Mouse (Mus musculus): ENCODE data around the gene Ptgis. TPM values are rescaled to one million over a fixed set of nuclear protein-coding genes. Genes with fewer than 3 reads are reported as not detected.

Gene Ptgis
- polyA plus RNA-seq, 1 experiment from 2014 or later, result 5.6 TPM

DNA sequence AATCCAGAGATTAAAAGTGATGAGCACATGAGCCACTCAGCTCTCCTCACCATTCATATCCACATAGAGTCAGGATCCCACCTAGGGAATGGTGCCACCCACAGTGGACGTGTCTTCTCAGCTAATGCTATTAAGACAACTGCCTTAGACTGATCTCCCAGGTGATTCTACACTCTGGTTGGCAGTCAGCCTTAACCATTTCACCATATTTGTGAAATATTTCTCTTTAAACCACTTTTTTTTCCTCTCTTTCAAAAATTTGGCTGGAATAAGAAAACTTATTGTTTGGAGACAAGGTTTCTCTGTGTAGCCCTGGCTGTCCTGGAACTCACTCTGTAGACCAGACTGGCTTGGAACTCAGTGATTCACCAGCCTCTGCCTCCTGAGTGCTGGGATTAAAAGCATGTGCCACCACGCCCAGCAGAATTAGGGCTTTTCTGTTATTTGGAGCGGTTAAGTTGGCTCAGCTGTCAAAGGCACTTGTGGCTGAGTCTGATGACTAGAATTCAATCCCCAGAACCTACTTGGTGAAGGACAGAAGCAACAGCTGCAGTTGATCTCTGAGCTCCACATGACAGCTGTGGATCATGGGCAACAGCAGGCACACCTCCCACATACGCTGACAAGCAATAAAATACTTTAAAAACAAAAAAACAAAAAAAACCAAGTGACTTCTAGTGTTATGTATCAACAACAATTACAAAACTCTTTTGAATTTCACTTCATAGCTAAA is 3.6 kb upstream of the Ptgis start:
- no peak overlapping the region for H3K4me2 ChIP-seq

DNA sequence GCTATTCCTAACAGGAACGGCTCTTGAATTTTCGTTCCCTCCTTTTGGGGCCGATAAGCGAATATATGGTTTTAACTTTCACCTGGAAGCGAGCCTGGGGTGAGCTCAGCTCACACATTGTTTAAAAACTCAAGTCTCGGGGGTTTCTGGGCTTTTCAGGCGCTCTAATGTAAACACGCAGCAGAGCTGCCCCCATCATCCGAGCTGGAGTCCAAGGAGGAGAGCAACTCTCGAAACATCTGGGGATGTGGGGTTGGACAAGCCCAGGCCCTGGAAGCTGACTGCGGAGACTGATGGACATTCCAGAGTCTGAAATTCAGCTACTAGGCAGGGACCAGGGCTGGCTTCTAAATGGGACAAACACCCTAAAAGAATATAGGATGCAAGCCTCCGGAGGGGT is 1.1 kb downstream of the Ptgis start:
- H3K9me3 ChIP-seq (replicated peaks), result no peaks in the 10 kb centered on the region
- H3K4me1 ChIP-seq, result peaks cover 10% of the 10 kb centered on the region
- H3K9ac ChIP-seq (replicated peaks), result no peak overlapping the region
- ATAC-seq (ENCODE audit: low FRiP score), result no peak
- WGBS, result 34% methylated on average over 12 of the region's 12 CpGs
- no peaks in the 10 kb centered on the region for H3K36me3 ChIP-seq
- peak overlapping the region; percentile 41; the same call in 1 of the 2 replicates for H3K4me3 ChIP-seq (replicated peaks)
- H3K27ac ChIP-seq (replicated peaks), result no peak overlapping the region
- H3K4me2 ChIP-seq, result peak overlapping the region; percentile 84; the same call in 1 of the 2 replicates
- H3K27me3 ChIP-seq (replicated peaks), result peaks cover 19% of the 10 kb centered on the region

More for the DNA sequence above, 3.6 kb upstream of the Ptgis start:
- Histone ChIP-seq H3K36me3 (no peaks in the 10 kb centered on the region), H3K27me3 (replicated peaks) (peaks cover 12% of the 10 kb centered on the region), H3K9ac (replicated peaks) (no peak overlapping the region), H3K27ac (replicated peaks) (no peak overlapping the region), H3K4me1 (peaks cover 10% of the 10 kb centered on the region), H3K9me3 (replicated peaks) (no peaks in the 10 kb centered on the region), H3K4me3 (replicated peaks) (no peak overlapping the region)
- no peak for ATAC-seq (ENCODE audit: low FRiP score)
- WGBS, result 95% methylated on average over 4 of the region's 4 CpGs

DNA sequence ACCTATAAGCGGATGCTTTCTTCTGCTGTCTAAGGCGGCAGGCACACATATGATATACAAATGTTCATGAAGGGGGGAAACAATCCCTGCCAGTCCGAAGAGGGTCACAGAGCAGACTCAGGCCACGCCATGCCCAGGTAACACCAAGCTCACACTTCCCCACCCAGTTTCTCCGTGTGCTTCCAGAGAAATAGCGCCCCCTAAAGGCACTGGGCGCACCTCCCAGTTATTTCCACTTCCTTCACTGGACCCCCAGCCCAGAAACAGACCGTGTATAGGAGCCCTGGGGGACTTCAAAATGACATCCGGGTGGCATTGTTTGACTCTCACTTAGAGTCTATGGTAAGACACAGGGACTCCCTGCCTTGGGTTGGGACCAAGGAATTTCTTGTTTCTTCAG is 3.2 kb downstream of the Ptgis start:
- Histone ChIP-seq H3K27ac (replicated peaks) (no peak overlapping the region), H3K36me3 (no peaks in the 10 kb centered on the region), H3K9ac (replicated peaks) (no peak overlapping the region), H3K4me1 (peaks cover 12% of the 10 kb centered on the region), H3K9me3 (replicated peaks) (no peaks in the 10 kb centered on the region), H3K27me3 (replicated peaks) (peaks cover 19% of the 10 kb centered on the region), H3K4me3 (replicated peaks) (no peak overlapping the region), H3K4me2 (no peak overlapping the region)
- no peak for ATAC-seq (ENCODE audit: low FRiP score)
- WGBS, result 88% methylated on average over 9 of the region's 9 CpGs

DNA sequence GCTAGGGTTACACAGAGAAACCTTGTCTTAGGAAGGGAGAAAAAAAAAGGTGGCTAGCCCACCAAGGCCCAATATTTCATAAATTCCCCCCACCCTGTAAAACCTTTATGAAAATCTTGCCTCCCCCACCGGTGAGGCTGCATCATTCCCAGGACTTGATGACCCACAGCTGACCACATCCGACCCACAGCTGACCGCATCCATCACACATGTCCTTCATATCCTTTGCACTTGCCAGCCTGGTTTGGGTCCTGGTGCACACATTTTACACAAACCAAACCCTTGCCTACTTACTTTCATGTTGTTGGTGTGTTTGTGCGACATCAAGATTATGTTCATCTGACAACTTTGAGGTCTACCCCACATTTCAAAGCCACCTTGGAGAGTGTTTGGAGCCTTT is 4.2 kb downstream of the Ptgis start:
- Histone ChIP-seq H3K27ac (replicated peaks) (no peak overlapping the region), H3K27me3 (replicated peaks) (peaks cover 19% of the 10 kb centered on the region), H3K4me1 (peaks cover 15% of the 10 kb centered on the region), H3K4me2 (no peak overlapping the region), H3K4me3 (replicated peaks) (no peak overlapping the region), H3K36me3 (no peaks in the 10 kb centered on the region), H3K9ac (replicated peaks) (no peak overlapping the region), H3K9me3 (replicated peaks) (no peaks in the 10 kb centered on the region)
- no peak for ATAC-seq (ENCODE audit: low FRiP score)
- 96% methylated on average over 4 of the region's 4 CpGs for WGBS

DNA sequence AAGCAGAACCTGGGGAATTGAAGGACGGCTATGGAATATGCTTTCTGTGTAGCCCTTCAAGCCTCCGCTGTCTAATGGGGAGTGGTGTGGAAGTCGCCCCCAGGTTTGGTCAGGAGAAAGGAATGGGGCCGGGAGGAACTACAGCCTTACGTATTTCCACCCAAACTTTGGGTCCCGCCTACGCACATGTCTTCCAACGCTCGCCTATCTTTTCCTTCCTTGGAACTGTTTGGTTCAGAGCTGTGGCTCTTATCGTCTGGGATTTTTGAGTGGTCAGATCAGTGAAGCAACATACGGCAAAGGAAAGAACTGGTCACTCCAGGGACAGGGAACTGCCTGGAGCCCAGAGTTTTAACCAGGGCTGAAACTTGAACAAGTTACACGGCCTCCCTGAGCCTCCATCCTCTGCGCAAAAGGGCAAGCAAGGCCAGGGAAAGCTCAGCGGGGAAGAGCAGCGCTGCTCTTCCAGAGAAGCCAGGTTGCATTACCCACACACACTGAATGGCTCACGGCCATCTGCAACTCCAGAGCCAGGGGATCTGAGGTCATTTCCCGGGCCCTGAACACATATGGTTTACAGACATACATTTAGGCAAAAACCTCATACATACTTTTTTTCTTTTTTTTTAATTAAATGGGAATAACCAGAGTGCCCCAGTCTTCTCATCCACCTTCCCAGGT is 4.9 kb downstream of the Ptgis start:
- Histone ChIP-seq H3K36me3 (no peaks in the 10 kb centered on the region), H3K4me1 (peaks cover 13% of the 10 kb centered on the region), H3K9ac (replicated peaks) (no peak overlapping the region), H3K27me3 (replicated peaks) (peaks cover 19% of the 10 kb centered on the region), H3K4me3 (replicated peaks) (no peak overlapping the region), H3K27ac (replicated peaks) (no peak overlapping the region), H3K9me3 (replicated peaks) (no peaks in the 10 kb centered on the region), H3K4me2 (no peak overlapping the region)
- ATAC-seq (ENCODE audit: low FRiP score), result no peak
- 75% methylated on average over 17 of the region's 17 CpGs for WGBS

DNA sequence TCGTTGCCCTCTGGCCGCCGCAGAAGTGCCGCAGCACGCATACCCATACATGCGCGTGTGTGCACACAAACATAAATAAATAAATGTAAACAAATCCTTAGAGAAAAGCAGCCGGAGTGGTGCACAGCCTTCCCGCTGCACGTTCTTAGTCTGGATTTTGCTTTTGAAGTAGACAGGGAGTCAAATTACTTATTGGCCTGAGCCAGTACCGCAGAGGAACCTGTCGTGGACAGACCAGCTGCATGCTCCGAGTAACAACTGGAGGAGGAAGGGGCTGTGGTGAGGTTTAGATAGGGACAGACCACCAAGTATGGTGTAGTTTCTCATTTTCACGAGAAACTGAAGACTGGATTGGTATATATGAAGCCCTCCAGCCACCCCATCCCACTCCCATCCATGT is 6.6 kb downstream of the Ptgis start:
- WGBS, result 54% methylated on average over 14 of the region's 14 CpGs
- no peaks in the 10 kb centered on the region for H3K9me3 ChIP-seq (replicated peaks)
- no peak overlapping the region for H3K4me2 ChIP-seq
- peaks cover 5% of the 10 kb centered on the region for H3K27me3 ChIP-seq (replicated peaks)
- no peak overlapping the region for H3K9ac ChIP-seq (replicated peaks)
- H3K27ac ChIP-seq (replicated peaks), result no peak overlapping the region
- H3K36me3 ChIP-seq, result no peaks in the 10 kb centered on the region
- ATAC-seq (ENCODE audit: low FRiP score), result no peak
- H3K4me3 ChIP-seq (replicated peaks), result no peak overlapping the region
- 0 out of 2 replicates have a peak, but pooled peaks cover 5% of the 10 kb centered on the region for H3K4me1 ChIP-seq

DNA sequence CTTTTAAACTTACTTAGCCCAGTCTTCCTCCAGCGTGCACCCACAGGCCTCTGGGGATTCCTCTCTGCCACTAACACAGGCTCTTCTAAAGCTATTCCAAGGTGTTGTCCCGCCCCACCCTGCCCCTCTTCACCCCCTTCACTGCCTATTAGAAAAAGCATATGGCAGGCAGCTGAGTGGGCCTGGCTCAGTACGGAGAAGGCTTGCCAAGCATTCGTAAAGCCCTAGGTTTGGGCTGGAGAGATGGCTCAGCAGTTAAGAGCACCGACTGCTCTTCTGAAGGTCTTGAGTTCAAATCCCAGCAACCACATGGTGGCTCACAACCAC is 7.4 kb downstream of the Ptgis start:
- 79% methylated on average over 5 of the region's 5 CpGs for WGBS
- no peak for ATAC-seq (ENCODE audit: low FRiP score)
- H3K4me1 ChIP-seq, result 0 out of 2 replicates have a peak, but pooled peaks cover 5% of the 10 kb centered on the region
- H3K4me2 ChIP-seq, result no peak overlapping the region
- H3K9me3 ChIP-seq (replicated peaks), result no peaks in the 10 kb centered on the region
- H3K36me3 ChIP-seq, result no peaks in the 10 kb centered on the region
- H3K27me3 ChIP-seq (replicated peaks), result no peaks in the 10 kb centered on the region
- no peak overlapping the region for H3K9ac ChIP-seq (replicated peaks)
- no peak overlapping the region for H3K27ac ChIP-seq (replicated peaks)
- no peak overlapping the region for H3K4me3 ChIP-seq (replicated peaks)

DNA sequence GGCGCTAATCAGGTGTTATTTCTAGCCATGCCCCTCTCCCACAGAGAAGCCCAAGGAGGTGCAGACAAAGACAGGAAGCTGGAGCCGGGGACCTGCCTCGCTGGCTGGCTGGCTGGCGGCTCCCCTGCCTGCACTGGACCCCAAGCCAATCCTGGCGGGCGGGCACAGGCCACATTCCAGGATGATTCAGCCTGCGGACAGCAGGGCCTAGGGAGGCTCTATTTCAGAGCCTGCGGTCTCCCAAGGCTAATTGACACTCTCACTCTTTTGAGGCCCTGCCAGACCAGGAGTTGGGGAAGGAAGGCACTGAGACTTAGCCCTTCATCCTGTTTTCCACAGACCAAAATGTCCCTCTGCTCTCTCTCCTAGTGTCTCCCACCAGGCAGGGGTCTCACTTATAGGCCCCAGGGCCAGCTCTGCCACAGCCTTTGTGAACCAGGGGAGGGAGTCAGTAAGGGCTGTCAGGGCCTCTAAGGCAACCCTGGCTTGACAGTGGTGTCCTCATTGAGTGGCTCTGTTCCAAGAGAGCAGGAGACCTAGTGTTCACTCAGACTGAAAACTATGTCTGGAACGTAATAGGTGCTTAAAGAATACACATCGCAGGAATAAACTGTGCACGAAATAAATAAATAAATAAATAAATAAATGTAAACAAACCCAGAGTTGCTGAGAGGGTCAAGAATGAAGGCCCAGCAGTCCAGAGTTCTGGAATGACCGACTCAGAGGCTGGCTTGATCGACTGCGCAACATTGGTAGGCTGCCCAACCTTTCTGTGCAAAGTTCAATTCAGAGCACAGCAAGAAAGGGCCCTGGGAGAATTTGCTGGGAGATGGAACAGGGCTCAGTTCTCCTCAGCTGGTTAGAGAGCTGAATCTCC is 8.0 kb downstream of the Ptgis start:
- no peaks in the 10 kb centered on the region for H3K9me3 ChIP-seq (replicated peaks)

DNA sequence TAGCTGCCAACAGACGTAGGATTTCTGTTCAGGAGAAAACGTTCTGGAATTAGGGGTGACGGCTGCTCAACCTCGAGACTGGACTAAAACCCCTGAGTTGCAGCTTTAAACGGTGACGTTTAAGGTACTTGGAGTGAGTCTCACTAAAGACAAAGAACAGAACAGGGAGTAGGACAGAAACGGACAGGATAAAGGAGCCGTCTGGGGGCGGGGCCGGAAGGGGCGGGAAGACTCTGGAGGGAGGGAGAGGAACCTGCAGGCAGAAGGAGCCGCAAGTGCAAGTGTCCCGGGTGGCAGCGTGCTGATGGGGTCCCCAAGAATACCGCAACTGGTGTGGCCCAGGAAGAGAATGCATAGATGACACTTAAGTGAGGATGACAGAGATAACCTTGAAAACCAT is 9.8 kb downstream of the Ptgis start:
- Histone ChIP-seq H3K9ac (replicated peaks) (no peak overlapping the region), H3K27ac (replicated peaks) (no peak overlapping the region), H3K27me3 (replicated peaks) (no peaks in the 10 kb centered on the region), H3K4me1 (0 out of 2 replicates have a peak, but pooled peaks cover 5% of the 10 kb centered on the region), H3K9me3 (replicated peaks) (no peaks in the 10 kb centered on the region), H3K36me3 (no peaks in the 10 kb centered on the region), H3K4me3 (replicated peaks) (no peak overlapping the region), H3K4me2 (0 out of 2 replicates have a peak overlapping the region, but pooled peaks have one; percentile 5)
- 8% methylated on average over 15 of the region's 15 CpGs for WGBS
- no peak for ATAC-seq (ENCODE audit: low FRiP score)

More for the DNA sequence above, 8.0 kb downstream of the Ptgis start:
- H3K4me1 ChIP-seq, result 0 out of 2 replicates have a peak, but pooled peaks cover 5% of the 10 kb centered on the region
- H3K9ac ChIP-seq (replicated peaks), result no peak overlapping the region
- no peak for ATAC-seq (ENCODE audit: low FRiP score)
- no peaks in the 10 kb centered on the region for H3K36me3 ChIP-seq
- no peaks in the 10 kb centered on the region for H3K27me3 ChIP-seq (replicated peaks)
- no peak overlapping the region for H3K4me3 ChIP-seq (replicated peaks)
- WGBS, result 51% methylated on average over 14 of the region's 14 CpGs
- no peak overlapping the region for H3K4me2 ChIP-seq
- 0 out of 2 replicates have a peak overlapping the region, but pooled peaks have one; percentile 33 for H3K27ac ChIP-seq (replicated peaks)

DNA sequence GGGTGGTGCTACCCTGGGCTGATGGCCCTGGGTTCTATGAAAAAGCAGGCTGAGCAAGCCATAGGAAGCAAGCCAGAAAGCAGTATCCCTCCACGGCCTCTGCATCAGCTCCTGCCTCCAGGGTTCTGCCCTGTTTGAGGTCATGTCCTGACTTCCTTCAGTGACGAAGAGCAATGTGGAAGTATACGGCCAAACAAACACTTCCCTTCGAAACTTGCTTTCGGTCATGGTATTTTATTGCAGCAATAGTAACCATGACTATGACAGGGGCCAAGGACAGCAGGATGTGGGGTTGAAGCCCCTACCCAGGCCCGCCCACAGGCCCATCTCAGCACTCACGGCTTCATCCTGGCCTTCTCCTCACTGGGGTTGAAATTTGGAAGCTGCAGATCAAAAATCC is 15.5 kb downstream of the Ptgis start:
- Histone ChIP-seq H3K27me3 (replicated peaks) (no peaks in the 10 kb centered on the region), H3K4me1 (no peaks in the 10 kb centered on the region), H3K36me3 (no peaks in the 10 kb centered on the region), H3K4me2 (no peak overlapping the region), H3K27ac (replicated peaks) (no peak overlapping the region), H3K9ac (replicated peaks) (no peak overlapping the region), H3K4me3 (replicated peaks) (no peak overlapping the region), H3K9me3 (replicated peaks) (no peaks in the 10 kb centered on the region)
- ATAC-seq (ENCODE audit: low FRiP score), result no peak
- 83% methylated on average over 7 of the region's 7 CpGs for WGBS

DNA sequence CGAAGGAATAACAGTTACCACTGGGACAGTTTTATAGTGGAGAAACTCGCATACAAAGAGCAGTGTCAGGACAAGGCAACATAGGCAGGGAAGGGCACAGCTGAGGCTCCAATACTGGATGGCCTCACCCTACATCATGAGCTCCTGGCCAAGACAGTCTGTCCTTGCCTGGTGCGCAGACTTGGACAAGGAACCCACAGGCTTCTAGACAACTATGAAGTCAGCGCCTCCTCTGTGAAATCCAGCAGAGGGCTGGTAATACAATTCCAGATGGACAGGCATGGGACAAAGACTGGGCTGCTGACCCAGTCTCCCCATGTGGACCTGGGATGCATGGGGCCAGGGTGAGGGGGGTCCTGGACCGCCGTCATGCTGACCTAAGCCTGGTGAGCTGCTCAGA is 16.2 kb downstream of the Ptgis start:
- no peaks in the 10 kb centered on the region for H3K9me3 ChIP-seq (replicated peaks)
- no peaks in the 10 kb centered on the region; the same call in 1 of the 2 replicates for H3K4me1 ChIP-seq
- no peak overlapping the region for H3K4me3 ChIP-seq (replicated peaks)
- no peak overlapping the region for H3K9ac ChIP-seq (replicated peaks)
- no peak overlapping the region for H3K27ac ChIP-seq (replicated peaks)
- no peak overlapping the region for H3K4me2 ChIP-seq
- 92% methylated on average over 6 of the region's 6 CpGs for WGBS
- ATAC-seq (ENCODE audit: low FRiP score), result no peak
- H3K27me3 ChIP-seq (replicated peaks), result no peaks in the 10 kb centered on the region
- no peaks in the 10 kb centered on the region for H3K36me3 ChIP-seq

Measured in neural tube, embryonic 15.5 days (tissue).